Mouse (Mus musculus): ENCODE measurements around the gene Usp35. TPM values are rescaled to one million over a fixed set of nuclear protein-coding genes. Genes with fewer than 3 reads are reported as not detected.

Usp35 gene
- polyA plus RNA-seq, 1 experiment: not detected

GRCm38 (mm10) chr7:97302876-97303275, 28.9 kb downstream of the Usp35 start:
- H3K4me1 ChIP-seq (ENCODE audit: control insufficient read depth, insufficient read depth, low read length): no peaks in the 10 kb centered on the region
- H3K27ac ChIP-seq (ENCODE audit: insufficient read depth, low read depth, low read length): no peak overlapping the region
- no peak overlapping the region for H3K4me3 ChIP-seq (ENCODE audit: insufficient read depth, low read depth, low read length)
- TF ChIP-seq CTCF (IDR thresholded peaks at IDR 0.05; ENCODE audit: insufficient read depth, low read depth, low read length) (no peak), POLR2A (IDR thresholded peaks at IDR 0.05; ENCODE audit: insufficient read depth, low read depth, low read length) (no peak)
- WGBS: 86% methylated on average over 4 of the region's 4 CpGs

- Histone ChIP-seq H3K4me1 (ENCODE audit: control insufficient read depth, insufficient read depth, low read length) (no peaks in the 10 kb centered on the region), H3K4me3 (ENCODE audit: insufficient read depth, low read depth, low read length) (no peak overlapping the region), H3K27ac (ENCODE audit: insufficient read depth, low read depth, low read length) (no peak overlapping the region)
- no peak for TF ChIP-seq CTCF (IDR thresholded peaks at IDR 0.05; ENCODE audit: insufficient read depth, low read depth, low read length)
- TF ChIP-seq POLR2A (IDR thresholded peaks at IDR 0.05; ENCODE audit: insufficient read depth, low read depth, low read length): no peak
- 91% methylated on average over 4 of the region's 4 CpGs for WGBS
These were observed 29.6 kb downstream of the Usp35 start for GRCm38 (mm10) chr7:97302261-97302660.

GRCm38 (mm10) chr7:97301321-97301720, 30.5 kb downstream of the Usp35 start:
- H3K27ac ChIP-seq (ENCODE audit: insufficient read depth, low read depth, low read length): no peak overlapping the region
- TF ChIP-seq CTCF (IDR thresholded peaks at IDR 0.05; ENCODE audit: insufficient read depth, low read depth, low read length) (no peak), POLR2A (IDR thresholded peaks at IDR 0.05; ENCODE audit: insufficient read depth, low read depth, low read length) (no peak)
- no peaks in the 10 kb centered on the region for H3K4me1 ChIP-seq (ENCODE audit: control insufficient read depth, insufficient read depth, low read length)
- WGBS: 83% methylated on average over 8 of the region's 8 CpGs
- no peak overlapping the region for H3K4me3 ChIP-seq (ENCODE audit: insufficient read depth, low read depth, low read length)

GRCm38 (mm10) chr7:97300914-97301313, 30.9 kb downstream of the Usp35 start:
- H3K27ac ChIP-seq (ENCODE audit: insufficient read depth, low read depth, low read length): no peak overlapping the region
- no peak overlapping the region for H3K4me3 ChIP-seq (ENCODE audit: insufficient read depth, low read depth, low read length)
- H3K4me1 ChIP-seq (ENCODE audit: control insufficient read depth, insufficient read depth, low read length): no peaks in the 10 kb centered on the region
- 97% methylated on average over 2 of the region's 2 CpGs for WGBS
- TF ChIP-seq CTCF (IDR thresholded peaks at IDR 0.05; ENCODE audit: insufficient read depth, low read depth, low read length) (no peak), POLR2A (IDR thresholded peaks at IDR 0.05; ENCODE audit: insufficient read depth, low read depth, low read length) (no peak)

- no peaks in the 10 kb centered on the region for H3K4me1 ChIP-seq (ENCODE audit: control insufficient read depth, insufficient read depth, low read length)
- H3K4me3 ChIP-seq (ENCODE audit: insufficient read depth, low read depth, low read length): no peak overlapping the region
- WGBS: 91% methylated on average over 6 of the region's 6 CpGs
- TF ChIP-seq CTCF (IDR thresholded peaks at IDR 0.05; ENCODE audit: insufficient read depth, low read depth, low read length): no peak
- no peak for TF ChIP-seq POLR2A (IDR thresholded peaks at IDR 0.05; ENCODE audit: insufficient read depth, low read depth, low read length)
- no peak overlapping the region for H3K27ac ChIP-seq (ENCODE audit: insufficient read depth, low read depth, low read length)
These were observed 32.9 kb downstream of the Usp35 start for GRCm38 (mm10) chr7:97298943-97299342.

GRCm38 (mm10) chr7:97298279-97298678, 33.5 kb downstream of the Usp35 start:
- no peaks in the 10 kb centered on the region for H3K4me1 ChIP-seq (ENCODE audit: control insufficient read depth, insufficient read depth, low read length)
- H3K27ac ChIP-seq (ENCODE audit: insufficient read depth, low read depth, low read length): no peak overlapping the region
- no peak for TF ChIP-seq POLR2A (IDR thresholded peaks at IDR 0.05; ENCODE audit: insufficient read depth, low read depth, low read length)
- no peak for TF ChIP-seq CTCF (IDR thresholded peaks at IDR 0.05; ENCODE audit: insufficient read depth, low read depth, low read length)
- WGBS: 95% methylated on average over 2 of the region's 2 CpGs
- no peak overlapping the region for H3K4me3 ChIP-seq (ENCODE audit: insufficient read depth, low read depth, low read length)

- WGBS: 0% methylated on average over 2 of the region's 2 CpGs
- TF ChIP-seq POLR2A (IDR thresholded peaks at IDR 0.05; ENCODE audit: insufficient read depth, low read depth, low read length): no peak
- TF ChIP-seq CTCF (IDR thresholded peaks at IDR 0.05; ENCODE audit: insufficient read depth, low read depth, low read length): no peak
These were observed 34.4 kb downstream of the Usp35 start for GRCm38 (mm10) chr7:97297466-97297865.

GRCm38 (mm10) chr7:97296986-97297385, 34.8 kb downstream of the Usp35 start:
- Histone ChIP-seq H3K4me1 (ENCODE audit: control insufficient read depth, insufficient read depth, low read length) (no peaks in the 10 kb centered on the region), H3K4me3 (ENCODE audit: insufficient read depth, low read depth, low read length) (no peak overlapping the region), H3K27ac (ENCODE audit: insufficient read depth, low read depth, low read length) (no peak overlapping the region)
- WGBS: 51% methylated on average over 2 of the region's 2 CpGs
- TF ChIP-seq CTCF (IDR thresholded peaks at IDR 0.05; ENCODE audit: insufficient read depth, low read depth, low read length) (no peak), POLR2A (IDR thresholded peaks at IDR 0.05; ENCODE audit: insufficient read depth, low read depth, low read length) (no peak)

More at GRCm38 (mm10) chr7:97297466-97297865, 34.4 kb downstream of the Usp35 start:
- H3K4me3 ChIP-seq (ENCODE audit: insufficient read depth, low read depth, low read length): no peak overlapping the region
- H3K27ac ChIP-seq (ENCODE audit: insufficient read depth, low read depth, low read length): no peak overlapping the region
- H3K4me1 ChIP-seq (ENCODE audit: control insufficient read depth, insufficient read depth, low read length): no peaks in the 10 kb centered on the region

- TF ChIP-seq POLR2A (IDR thresholded peaks at IDR 0.05; ENCODE audit: insufficient read depth, low read depth, low read length) (no peak), CTCF (IDR thresholded peaks at IDR 0.05; ENCODE audit: insufficient read depth, low read depth, low read length) (no peak)
- 91% methylated on average over 1 of the region's 1 CpGs for WGBS
- H3K4me3 ChIP-seq (ENCODE audit: insufficient read depth, low read depth, low read length): no peak overlapping the region
- H3K4me1 ChIP-seq (ENCODE audit: control insufficient read depth, insufficient read depth, low read length): no peaks in the 10 kb centered on the region
- H3K27ac ChIP-seq (ENCODE audit: insufficient read depth, low read depth, low read length): no peak overlapping the region
These were observed 60.8 kb downstream of the Usp35 start for GRCm38 (mm10) chr7:97271068-97271467.

- no peak overlapping the region for H3K27ac ChIP-seq (ENCODE audit: insufficient read depth, low read depth, low read length)
- TF ChIP-seq POLR2A (IDR thresholded peaks at IDR 0.05; ENCODE audit: insufficient read depth, low read depth, low read length) (no peak), CTCF (IDR thresholded peaks at IDR 0.05; ENCODE audit: insufficient read depth, low read depth, low read length) (no peak)
- H3K4me1 ChIP-seq (ENCODE audit: control insufficient read depth, insufficient read depth, low read length): no peaks in the 10 kb centered on the region
- H3K4me3 ChIP-seq (ENCODE audit: insufficient read depth, low read depth, low read length): no peak overlapping the region
These were observed 61.5 kb downstream of the Usp35 start for GRCm38 (mm10) chr7:97270367-97270766.
